Mouse (Mus musculus) stomach, postnatal 0 days (tissue): ENCODE measurements around the gene Ap5z1.

Experiments used
- CTCF ChIP-seq: IDR thresholded peaks from 2 replicates; pipeline ENCODE4 v1.5.1; 2016; ENCODE audit warnings: antibody characterized with exemption, low read depth, mild to moderate bottlenecking, moderate library complexity
- EP300 ChIP-seq: optimal IDR thresholded peaks from 2 replicates; pipeline ENCODE3; 2016; ENCODE audit warnings: antibody characterized with exemption

DNA sequence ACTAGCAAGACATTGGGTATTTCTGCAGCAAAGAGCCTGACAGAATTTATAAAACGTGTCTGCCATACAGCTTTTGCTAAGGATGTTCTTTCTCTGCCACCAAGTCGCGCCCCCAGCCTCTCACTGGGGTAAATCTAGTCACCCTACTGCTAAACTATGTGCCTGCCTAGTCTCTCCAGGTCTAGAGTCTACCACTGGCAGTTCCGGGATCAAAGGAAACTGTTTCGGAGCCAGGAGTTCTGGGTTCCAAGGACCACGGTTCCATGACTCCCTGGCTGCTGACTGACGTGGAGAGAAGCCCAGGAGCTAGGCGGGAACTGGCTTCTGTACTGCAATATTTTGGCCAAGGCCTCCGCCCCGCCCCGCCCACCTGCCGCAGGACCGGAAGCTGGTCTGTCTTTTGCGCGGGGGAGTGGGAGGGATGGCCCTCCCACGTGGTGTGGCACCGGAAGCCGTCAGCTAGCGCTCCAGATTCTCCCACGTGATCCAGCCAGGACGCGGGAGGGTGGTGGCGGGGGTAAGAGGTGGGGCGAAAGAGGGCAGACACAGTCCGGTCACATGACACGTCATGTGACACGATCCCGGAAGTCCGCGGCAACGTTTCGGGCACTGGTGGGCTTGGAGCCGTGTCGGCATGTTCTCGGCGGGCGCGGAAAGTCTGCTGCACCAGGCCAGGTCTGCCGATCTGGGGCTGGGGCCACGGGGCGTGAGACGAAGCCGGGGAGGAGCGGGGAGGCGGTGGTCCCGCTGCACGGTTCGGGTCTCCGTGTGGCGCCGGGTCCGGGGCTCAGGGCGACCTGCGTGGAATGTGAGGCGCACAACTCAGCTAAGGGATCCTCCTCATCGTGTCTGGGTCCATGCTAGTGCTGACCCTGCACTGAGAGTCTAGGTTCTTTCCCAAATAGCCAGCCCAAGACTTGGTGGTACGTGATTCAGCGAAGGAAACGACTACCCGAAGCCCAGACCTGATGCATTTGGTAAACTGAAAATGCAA, at the start of gene Ap5z1:
- no peak for TF ChIP-seq EP300
- no peak; the same call in 1 of the 2 replicates for TF ChIP-seq CTCF
